Mouse (Mus musculus) heart, adult 2 months (tissue): ENCODE measurements at regions not wholly inside any gene's neighbourhood (a gene's known extent, or its start where the extent isn't known, plus 50 kb on each side); places are given as distances from the start of the nearest gene placed in this dataset.

Experiments
- DNase-seq, 2 experiments: peaks; one replicate each; pipeline ENCODE4 v3.0.0; 2021
- H3K27ac ChIP-seq: fragments of 200-600 bp; 2 replicates; pipeline ENCODE4 v1.8.1; 2022
- H3K27me3 ChIP-seq: fragments of 200-500 bp; 2 replicates; pipeline ENCODE4 v1.6.1; 2012; ENCODE audit warnings: mild to moderate bottlenecking, low read length, inconsistent platforms, mixed read lengths; ENCODE audit not compliant: control insufficient read depth, insufficient read depth
- H3K36me3 ChIP-seq: fragments of 200-500 bp; 2 replicates; pipeline ENCODE4 v1.6.1; 2012; ENCODE audit warnings: low read length, inconsistent platforms; ENCODE audit not compliant: control insufficient read depth, insufficient read depth
- H3K4me1 ChIP-seq: fragments of 200-500 bp; 2 replicates; pipeline ENCODE4 v1.6.1; 2011; ENCODE audit warnings: low read length; ENCODE audit not compliant: control insufficient read depth, insufficient read depth
- H3K4me3 ChIP-seq: fragments of 200-600 bp; 2 replicates; pipeline ENCODE4 v1.8.1; 2022
- H3K79me2 ChIP-seq: fragments of 200-500 bp; replicated peaks from 2 replicates; pipeline ENCODE4 v1.6.1; 2012; ENCODE audit warnings: mild to moderate bottlenecking, inconsistent platforms, low read length, moderate library complexity, mixed read lengths; ENCODE audit not compliant: control insufficient read depth, insufficient read depth
- H3K9ac ChIP-seq: fragments of 200-500 bp; 2 replicates; pipeline ENCODE4 v1.6.1; 2012; ENCODE audit warnings: low read depth, mild to moderate bottlenecking, control low read depth, inconsistent platforms, low read length, mixed read lengths
- CTCF ChIP-seq: fragments of 200-600 bp; IDR thresholded peaks from 2 replicates; pipeline ENCODE4 v1.8.1; 2022; ENCODE audit warnings: antibody characterized with exemption, mild to moderate bottlenecking, moderate library complexity
- EP300 ChIP-seq: fragments of 200-500 bp; IDR thresholded peaks from 2 replicates; pipeline ENCODE4 v1.6.1; 2011; ENCODE audit warnings: low read depth, low read length, control low read depth; ENCODE audit not compliant: insufficient read depth
- POLR2A ChIP-seq: fragments of 200-500 bp; IDR thresholded peaks from 2 replicates; pipeline ENCODE4 v1.6.1; 2011; ENCODE audit warnings: mild to moderate bottlenecking, low read depth, low read length, control low read depth; ENCODE audit not compliant: insufficient read depth
- WGBS: fragments of 180-500 bp; shearing (Covaris S2); methylation state at CpG from one replicate; pipeline ENCODE4 v1.1.7; 2018; 5-methylcytosine and 5-hydroxymethylcytosine counted together
- intact Hi-C: fragments of 180-260 bp; cut with DNase I; formaldehyde crosslinking; loops from one replicate; pipeline ENCODE4 v1.15.1; 2025

GRCm38 (mm10) chr13:79868481-79869225 lies 1014.5 kb upstream of the Arrdc3 start:
- Histone ChIP-seq H3K27me3 (no peaks in the 10 kb centered on the region), H3K79me2 (no peaks in the 10 kb centered on the region), H3K9ac (no peak overlapping the region), H3K27ac (no peak overlapping the region), H3K36me3 (no peaks in the 10 kb centered on the region), H3K4me3 (no peak overlapping the region), H3K4me1 (no peaks in the 10 kb centered on the region)
- no peak for DNase-seq
- intact Hi-C loops, result no loop called here
- WGBS, result 60% methylated on average over 2 of the region's 2 CpGs
- no peak for TF ChIP-seq CTCF
- TF ChIP-seq EP300, result no peak
- TF ChIP-seq POLR2A, result no peak

GRCm38 (mm10) chr13:79880136-79880535 lies 1003.0 kb upstream of the Arrdc3 start:
- Histone ChIP-seq H3K4me1 (no peaks in the 10 kb centered on the region), H3K27ac (no peak overlapping the region), H3K36me3 (no peaks in the 10 kb centered on the region), H3K27me3 (no peaks in the 10 kb centered on the region), H3K79me2 (no peaks in the 10 kb centered on the region), H3K9ac (no peak overlapping the region), H3K4me3 (no peak overlapping the region)
- intact Hi-C loops, result no loop called here
- DNase-seq, result no peak
- no peak for TF ChIP-seq EP300
- no peak for TF ChIP-seq CTCF
- TF ChIP-seq POLR2A, result no peak
- 71% methylated on average over 1 of the region's 1 CpGs for WGBS

- intact Hi-C loops, result no loop called here
- Histone ChIP-seq H3K4me3 (no peak overlapping the region), H3K27me3 (no peaks in the 10 kb centered on the region), H3K27ac (no peak overlapping the region), H3K36me3 (no peaks in the 10 kb centered on the region), H3K4me1 (no peaks in the 10 kb centered on the region), H3K9ac (no peak overlapping the region), H3K79me2 (no peaks in the 10 kb centered on the region)
- no peak for TF ChIP-seq POLR2A
- no peak for DNase-seq
Observed at GRCm38 (mm10) chr13:79885959-79886358, 997.2 kb upstream of the Arrdc3 start.

GRCm38 (mm10) chr13:79886361-79886760 lies 996.8 kb upstream of the Arrdc3 start:
- WGBS, result 75% methylated on average over 1 of the region's 1 CpGs
- H3K79me2 ChIP-seq, result no peaks in the 10 kb centered on the region
- DNase-seq, result no peak

More at GRCm38 (mm10) chr13:79886361-79886760, 996.8 kb upstream of the Arrdc3 start:
- Histone ChIP-seq H3K4me3 (no peak overlapping the region), H3K36me3 (no peaks in the 10 kb centered on the region), H3K4me1 (no peaks in the 10 kb centered on the region), H3K27ac (no peak overlapping the region), H3K27me3 (no peaks in the 10 kb centered on the region), H3K9ac (no peak overlapping the region)
- TF ChIP-seq POLR2A (no peak), CTCF (no peak)
- intact Hi-C loops, result no loop called here
